Mouse (Mus musculus) lung, postnatal 36 days (tissue): ENCODE data around the gene Fibcd1.

Experiments
- DNase-seq: peaks from one replicate; pipeline ENCODE4 v3.0.0; 2022; ENCODE audit warnings: mixed read lengths

Gene Fibcd1

DNA sequence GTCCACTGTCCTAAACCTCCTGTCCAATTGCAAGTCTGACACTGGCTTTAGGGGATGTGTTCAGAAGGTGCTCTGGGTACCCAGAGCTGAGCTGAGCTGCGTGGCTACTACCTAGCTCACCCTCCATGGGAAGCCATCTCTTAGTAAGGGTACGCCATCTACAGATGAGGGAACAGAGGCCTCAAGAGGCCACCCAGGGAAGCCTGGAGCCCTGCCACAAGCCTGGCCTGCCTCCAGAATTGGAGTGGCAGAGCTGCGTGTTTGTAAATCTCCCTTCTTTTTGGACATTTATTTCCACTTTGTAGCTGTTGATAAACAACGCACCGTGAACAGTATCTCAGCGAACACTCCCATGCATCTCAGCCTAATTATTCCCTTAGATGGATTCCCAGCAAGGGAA is 11.4 kb upstream of the Fibcd1 start:
- peak; percentile 35 for DNase-seq

DNA sequence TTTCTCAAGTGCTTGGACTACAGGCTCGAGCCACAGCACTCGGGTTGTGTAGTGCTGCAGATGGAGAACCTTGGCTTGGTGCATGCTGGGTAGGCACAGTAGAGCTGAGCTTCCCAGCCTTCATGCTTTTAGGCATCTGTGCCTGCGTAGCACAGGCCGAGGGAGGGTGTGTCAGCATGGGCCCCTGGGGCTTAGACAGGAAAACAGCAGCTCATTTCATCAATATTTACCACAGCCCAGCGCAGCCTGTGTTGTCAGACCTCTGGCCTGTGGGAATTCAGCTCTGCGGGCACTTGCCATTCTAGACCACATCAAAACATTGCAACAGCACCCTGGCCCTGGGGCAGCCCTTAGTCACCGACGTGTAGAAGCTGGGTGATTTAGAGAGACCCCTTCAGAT is 10.2 kb upstream of the Fibcd1 start:
- peak; percentile 32 for DNase-seq

DNA sequence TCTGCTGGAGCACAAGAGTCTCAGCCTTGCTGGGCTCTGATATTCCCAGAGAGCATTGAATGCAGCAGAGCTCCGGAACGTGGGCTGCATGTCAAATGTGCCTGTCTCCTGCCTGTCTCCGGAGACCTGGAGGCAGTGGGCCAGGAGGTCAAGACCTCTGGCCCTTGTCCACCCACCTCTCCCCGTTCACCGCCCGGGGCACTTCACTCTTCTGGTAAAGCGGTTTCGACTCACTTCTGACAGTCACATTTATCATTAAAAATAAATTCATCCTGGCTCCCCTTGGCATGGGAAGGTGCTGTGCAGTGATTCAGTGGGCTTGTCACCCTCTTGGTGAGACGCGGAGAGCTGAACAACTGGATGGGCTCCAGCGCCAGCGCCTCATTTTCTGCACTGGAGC is 4.3 kb upstream of the Fibcd1 start:
- DNase-seq, result no peak

DNA sequence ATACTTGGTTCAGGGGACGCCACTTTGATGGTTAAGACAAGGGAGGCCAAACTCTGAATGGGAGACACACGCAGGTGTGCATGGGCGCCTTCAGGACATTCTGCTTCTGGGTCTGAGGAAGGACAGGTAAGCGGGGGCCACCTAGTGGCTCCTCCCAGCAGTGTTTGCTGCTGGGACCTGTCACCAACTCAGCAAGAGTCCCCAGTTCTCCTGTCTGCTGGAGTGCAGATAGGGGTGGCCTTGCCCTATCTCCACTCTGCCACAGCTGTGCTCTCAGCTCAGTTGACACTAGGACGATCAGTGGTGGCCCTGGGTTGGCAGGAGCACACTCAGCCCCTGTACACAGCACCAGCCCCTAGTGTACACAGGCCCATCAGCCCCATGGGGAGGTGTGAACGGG is 2.1 kb upstream of the Fibcd1 start:
- peak; percentile 52 for DNase-seq

DNA sequence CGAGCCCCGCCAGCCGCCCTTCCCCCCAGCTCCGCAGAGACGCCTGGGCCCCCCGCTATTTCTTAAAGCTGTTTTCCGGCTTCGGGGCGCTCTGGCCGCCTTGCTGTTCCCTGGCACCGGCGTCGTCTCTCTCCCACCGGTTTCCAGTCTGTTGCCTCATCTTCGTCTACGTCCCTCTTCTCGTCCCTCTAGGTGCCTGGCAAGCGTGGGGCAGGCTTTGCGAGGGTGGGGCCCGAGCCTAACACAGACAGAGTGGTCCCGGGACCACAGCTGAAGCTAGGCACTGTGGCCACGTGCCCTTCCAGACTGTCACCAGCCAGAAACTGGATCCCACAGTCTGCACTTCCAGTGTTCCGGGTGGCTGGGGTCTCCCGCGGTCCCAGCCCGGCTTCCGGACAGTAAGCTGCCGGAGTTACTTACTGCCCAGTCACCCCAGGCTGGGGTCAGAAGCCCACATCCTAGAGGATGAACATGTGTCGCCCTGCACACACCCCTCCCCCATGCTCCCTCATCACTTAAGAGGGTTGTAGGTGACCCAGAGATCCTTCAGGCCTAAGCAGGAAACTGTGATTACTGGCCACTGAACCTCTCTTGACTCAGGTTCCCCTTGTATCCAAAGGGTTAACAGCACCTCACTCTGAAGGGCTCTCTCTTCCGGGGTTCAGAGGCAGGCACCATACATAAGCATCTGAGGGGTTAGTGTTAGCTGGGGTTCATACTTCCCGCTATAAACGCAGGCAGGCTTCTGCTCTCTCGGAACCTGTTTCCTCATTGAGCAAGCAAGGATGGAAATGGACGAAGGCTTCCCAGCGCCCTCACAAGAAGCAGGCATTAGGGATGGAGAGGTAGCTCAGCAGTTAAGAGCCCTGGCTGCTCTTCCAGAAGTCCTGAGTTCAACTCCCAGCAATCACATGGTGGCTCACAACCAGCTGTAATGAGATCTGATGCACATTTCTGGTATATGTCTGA is 1.2 kb upstream of the Fibcd1 start:
- DNase-seq, result no peak

DNA sequence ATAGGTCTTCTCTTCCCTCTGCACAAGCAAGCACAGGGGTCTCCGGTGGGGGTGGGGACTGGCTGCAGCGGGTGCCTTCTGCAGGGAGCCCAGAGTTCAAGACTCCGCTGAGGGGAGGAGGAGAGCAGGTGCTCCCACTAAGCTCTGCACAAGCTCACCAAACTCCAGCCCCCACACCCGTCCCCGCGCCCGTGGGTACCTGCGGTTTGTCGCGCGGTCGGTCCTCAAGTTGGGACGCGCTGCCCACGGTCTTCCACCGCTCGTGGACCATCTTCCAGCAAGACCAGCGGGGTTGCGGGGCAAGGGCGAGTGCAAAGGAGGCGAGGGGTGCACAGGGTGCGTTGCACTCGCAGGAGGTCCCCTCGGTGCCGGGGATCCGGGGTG is 301 bp downstream of the Fibcd1 start:
- DNase-seq, result no peak

DNA sequence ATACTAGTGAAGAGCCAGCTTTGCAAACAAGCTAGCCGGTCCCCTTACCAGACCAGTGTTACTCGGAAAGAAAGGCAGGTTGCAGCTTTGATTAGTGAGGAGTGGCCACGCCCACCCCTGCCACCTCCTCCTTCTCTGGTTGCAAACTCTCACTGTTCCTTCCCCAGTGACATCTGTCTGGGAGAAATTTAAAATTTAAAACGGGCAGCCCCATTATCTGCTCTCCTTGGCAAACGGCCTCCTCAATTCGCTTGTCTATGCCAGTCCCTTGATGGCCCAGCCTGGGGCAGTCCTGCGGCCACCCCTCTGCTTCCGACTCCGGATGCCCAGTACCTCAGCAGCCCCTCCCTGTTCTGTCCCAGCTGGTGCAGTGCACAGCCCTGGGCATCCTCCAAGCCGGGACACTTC is 1.1 kb downstream of the Fibcd1 start:
- DNase-seq, result no peak

DNA sequence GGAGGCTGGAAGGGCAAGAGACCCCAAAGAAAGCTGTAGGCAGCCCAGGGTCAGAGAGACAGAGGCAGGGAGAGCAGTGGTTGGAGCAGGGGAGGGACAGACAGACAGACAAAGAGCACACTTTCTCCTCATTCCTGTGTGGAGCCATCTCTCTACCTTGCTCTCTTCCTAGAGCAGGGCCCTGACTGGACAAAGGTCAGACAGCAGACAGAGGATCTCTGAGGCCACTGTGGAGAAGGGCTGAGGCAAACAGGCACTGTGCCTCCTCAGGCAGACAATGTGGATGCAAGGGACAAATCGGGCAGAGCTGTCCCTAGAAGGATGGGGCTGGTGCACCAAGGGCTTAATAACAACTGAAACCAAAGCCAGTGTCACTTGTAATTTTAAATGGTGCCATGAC is 6.9 kb downstream of the Fibcd1 start:
- DNase-seq, result no peak

DNA sequence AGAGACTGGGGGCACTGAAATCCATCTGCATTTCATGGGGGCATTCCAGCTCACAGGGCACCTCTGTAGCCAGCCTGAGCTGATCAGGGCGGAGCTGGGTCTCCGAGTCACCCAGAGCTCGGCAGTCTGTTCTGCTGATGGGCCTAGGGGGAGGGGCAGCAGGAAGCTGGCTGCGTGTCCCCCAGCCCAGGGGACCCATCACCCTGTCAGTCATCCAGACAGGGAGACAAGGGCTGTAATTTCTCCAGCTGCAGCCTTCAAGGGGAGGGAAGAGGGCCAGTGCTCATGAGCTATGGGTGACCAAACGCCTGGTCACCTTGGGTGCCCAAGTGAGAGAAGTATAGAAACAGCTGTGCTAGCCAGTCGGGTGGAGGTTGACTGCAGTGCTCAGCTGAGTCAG is 8.8 kb downstream of the Fibcd1 start:
- no peak for DNase-seq

DNA sequence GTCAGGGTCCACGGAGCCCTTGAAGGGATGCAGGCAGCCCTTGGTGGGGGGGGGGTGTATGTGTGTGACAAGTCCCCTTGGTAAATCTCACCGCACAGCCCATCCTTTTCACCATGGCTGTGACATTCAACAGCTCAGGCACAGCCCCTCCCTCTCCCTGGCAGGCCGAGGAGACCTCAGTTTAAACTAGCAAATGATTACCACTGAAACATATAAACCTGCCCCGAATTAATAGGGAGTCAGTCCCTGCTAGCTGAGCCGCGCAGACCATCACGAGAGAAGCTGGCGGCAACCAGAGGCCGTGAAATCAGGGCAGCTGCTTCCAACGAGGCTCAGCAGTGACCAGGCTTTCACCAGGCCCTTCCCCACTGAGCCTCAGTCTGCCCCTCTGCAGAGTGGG is 9.7 kb downstream of the Fibcd1 start:
- DNase-seq, result no peak

DNA sequence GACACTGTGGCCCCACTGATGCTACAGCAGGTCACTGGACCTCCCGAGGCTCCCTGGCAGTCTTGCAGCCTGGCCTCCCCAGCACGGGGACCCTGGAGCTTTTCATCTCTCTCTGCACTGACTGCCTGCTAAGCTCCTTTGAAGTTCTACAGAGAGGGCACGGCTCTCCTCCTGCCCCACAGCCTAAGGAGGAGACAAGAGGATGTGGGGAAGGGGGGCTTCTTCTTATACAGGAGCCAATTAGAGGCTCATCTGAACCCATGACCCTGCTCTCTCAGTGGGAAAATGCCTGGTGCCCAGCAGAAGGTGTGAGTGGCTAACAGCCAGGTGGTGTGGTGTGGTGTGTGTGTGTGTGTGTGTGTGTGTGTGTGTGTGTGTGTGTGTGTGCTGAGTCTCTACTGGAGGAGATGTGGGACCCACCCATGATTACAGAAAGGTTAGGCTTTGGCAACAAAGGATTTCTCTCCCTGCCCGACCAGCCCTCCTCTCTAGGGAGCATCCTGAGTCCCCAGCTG is 17.4 kb downstream of the Fibcd1 start:
- no peak for DNase-seq

DNA sequence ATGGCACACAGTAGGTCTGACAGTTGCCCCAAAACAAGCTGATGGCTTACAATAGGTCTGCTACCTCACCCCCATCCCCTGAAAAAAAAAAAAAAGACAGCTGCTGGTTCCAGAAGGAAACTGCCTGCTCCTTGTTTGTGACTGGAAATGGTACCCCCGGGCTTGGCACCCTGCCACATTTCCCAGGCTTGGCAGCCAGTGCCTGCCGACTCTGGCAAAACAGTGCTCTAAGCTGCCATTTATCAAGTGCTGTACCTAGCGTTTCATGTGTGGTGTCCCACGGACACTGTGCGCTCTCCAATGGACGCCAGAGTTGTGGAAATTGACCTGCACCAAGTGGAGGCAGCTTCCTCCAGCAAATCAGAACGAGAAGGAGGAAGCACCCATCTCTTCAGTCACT is 17.9 kb downstream of the Fibcd1 start:
- DNase-seq, result peak; percentile 28

DNA sequence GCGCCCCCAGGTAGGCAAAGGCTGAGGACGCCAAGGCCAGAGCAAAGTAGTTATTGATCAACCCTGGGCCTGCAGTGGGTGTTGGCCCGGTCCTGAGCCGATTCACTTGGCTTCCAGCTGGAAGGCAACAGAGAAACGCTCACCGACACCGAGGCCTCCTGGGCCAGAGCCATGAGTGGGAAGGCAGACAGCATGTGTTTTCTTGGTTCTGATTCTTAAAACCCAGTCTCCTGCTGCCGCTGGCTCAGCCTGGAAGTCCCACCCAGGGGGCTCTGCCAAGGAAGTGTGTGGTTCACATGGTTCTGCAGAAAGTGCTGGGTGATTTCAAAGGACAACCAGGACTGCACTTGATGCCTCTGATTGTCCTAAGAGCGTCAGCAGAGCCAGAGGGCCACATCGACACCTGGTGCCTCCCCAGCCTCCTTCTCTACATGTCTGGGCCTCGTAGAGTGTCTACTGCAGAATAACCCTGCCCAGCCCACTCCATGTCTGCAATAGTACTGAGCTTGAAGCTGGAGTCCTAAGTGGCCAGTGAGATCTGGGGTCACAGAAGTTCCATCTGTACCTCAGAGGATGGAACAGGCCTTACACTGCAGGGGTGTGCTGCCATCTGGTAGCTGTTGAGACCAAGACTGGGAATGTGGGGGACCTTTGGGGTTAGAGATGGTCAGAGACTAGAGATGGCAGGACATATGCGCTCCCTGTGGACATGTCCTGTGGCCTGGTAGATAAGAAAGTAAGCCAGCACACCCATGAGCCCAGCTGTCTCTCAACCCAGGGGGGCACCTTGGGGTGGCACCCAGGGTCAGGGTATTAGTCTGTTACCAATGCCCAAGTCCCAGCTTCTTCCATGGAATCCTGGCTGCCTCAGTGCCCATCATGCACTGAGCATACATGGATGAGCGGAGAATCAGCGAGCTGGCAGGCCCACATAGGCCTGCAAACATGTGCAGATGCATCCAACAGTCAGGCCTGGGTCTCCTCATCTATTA is 19.4 kb downstream of the Fibcd1 start:
- DNase-seq, result no peak

DNA sequence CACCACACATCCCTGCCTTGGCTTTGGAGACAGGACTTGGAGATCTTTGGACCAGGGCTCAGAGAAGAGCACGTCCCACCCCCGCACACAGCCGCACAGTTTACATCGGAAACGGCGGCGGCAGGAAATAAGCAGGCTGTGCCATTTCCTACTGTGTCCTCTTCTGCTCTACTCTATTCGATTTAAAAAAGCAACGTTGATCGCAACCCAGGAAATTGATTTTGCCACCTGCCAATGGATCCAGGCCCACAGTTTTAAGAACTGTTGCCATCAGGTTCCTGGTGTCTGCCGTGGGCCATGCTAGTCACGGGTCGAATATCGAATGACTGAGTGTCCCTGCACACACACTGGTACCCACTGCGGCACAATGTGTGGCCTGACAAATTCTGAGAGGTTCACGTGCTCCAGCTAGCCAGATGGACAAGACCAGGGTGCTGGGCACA is 20.3 kb downstream of the Fibcd1 start:
- peak; percentile 24 for DNase-seq

DNA sequence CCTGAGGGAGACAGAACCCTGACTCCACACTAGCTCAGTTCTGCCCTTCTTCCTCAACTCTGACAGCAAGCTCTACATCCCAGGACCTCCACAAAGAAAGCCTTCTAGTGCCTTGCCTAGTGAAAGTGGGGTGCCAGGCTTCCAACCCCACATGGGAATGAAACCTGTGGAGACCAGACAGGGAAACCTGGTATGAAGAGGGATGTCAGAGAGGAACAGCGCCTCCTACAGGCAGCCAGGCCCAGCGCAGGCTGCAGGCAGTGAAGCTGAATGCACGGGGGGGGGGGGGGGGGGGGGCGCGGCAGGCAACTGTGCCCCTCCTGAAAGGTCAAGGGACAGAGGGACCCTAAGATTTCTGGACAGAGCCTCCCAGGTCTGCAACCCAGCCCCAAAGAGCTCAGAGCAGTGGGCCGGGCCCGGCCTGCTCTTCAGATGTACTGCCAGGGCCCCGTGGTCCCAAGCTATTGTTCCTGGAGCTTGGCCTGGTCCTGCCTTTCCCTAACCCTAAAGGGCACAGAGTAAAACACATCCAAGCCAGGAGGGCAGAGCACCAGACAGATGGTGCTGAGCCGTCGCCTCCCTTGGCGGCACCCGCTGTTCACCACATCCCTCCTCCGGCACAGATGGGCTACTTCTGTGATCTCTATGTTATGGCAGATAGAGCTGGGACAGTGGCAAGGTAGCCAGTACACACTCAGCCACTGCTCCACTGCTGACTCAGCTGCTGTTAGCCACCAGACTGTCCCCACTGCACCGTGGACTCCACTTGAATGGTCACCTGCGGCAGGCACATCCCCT is 21.7 kb downstream of the Fibcd1 start:
- peak; percentile 34 for DNase-seq

DNA sequence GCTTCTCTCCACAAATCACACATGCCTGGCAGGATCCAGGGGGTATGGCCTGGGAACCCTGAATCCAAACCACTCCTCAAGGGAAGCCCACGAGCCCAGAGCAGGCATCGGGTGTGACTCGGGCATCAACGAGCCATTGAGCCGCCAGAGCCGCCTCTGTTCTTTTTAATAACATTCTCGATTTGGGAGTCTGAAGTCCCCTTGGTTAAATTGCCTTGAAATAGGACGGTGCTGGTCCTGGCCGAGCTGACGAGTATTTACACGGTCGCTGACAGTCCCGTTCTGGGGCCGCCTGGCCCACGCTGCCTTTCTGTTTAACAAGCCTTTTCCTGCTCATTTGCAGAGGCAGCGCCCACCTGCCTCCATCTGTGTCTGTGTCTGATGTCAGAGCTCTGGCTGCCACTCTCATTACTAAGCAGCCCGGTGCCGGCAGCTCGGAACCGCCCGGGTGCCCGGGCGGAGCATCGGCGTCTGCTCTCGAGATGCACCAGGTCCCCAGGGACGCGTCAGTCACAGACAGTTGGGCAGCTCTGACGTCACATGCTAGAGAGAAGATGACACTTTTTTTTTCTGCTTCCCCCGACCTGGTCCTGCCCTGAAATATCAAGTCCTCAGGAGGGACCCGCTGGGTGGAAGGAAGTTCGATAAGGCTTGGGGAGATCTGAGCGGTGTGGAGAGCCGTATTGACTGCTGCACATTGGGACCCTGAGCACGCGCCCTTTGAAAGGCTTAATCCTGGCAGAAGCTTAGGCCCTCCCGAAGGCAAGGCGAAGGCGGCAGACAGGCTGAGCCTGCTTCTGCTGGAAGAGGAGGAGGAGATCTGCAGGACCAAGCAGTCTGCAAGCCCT is 23.1 kb downstream of the Fibcd1 start:
- DNase-seq, result peak; percentile 70

DNA sequence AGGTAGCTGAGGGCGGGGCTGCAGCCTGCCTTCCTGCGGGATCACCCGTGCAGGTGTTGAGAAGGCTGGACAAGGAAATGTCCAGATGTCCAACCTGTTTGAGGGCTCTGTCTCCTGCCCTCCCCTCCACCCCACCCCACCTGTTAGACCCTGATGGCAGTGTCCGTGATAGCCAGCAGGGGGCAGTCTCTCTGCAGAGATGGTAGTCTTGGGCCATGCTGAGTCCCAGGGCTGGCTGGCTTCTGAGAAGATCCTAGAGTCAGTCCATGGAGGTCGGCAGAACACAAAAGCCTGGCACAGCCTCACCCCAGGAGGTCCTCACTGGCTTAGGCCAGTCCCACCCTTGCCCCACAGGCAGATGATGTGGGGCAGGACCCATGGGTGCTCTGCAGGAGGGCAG is 30.4 kb downstream of the Fibcd1 start:
- peak; percentile 77 for DNase-seq

DNA sequence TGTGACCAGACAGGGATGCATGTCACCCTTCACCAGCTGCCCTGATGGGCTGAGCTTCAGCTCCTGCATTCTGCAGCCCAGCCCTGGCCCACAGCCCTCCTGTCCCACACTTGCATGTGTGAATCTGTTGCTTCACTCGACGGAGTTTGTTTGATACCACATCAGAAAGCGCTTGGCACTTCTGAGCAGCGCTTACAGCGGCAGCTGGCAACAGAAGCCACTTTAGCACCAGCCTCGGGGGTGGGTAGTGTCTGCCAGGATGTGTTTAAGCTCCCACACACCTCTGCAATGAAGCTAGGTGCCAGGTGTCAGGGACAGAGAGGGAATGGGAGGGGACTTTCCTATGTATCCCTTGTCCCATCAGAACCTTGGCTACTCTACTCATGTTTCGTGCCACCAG is 31.1 kb downstream of the Fibcd1 start:
- DNase-seq, result no peak

DNA sequence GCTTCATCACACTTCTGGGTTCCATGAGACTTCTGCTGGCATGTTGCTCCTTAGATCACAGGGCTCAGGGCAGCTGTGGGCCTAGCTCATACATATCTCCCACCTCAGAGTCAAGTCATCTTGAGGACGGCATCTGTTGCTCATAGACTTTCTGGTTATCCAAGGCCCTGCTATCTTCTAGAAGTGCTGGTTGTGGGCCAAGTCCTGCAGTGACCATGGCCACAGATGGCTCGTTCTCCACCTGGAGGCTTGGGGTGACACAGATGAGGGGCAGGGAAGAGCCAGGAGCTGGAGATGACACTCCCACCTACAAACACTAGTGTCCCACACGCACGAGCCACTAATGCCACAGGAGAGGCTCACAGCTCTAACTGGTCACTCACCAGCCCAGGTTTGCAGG is 32.2 kb downstream of the Fibcd1 start:
- DNase-seq, result no peak

DNA sequence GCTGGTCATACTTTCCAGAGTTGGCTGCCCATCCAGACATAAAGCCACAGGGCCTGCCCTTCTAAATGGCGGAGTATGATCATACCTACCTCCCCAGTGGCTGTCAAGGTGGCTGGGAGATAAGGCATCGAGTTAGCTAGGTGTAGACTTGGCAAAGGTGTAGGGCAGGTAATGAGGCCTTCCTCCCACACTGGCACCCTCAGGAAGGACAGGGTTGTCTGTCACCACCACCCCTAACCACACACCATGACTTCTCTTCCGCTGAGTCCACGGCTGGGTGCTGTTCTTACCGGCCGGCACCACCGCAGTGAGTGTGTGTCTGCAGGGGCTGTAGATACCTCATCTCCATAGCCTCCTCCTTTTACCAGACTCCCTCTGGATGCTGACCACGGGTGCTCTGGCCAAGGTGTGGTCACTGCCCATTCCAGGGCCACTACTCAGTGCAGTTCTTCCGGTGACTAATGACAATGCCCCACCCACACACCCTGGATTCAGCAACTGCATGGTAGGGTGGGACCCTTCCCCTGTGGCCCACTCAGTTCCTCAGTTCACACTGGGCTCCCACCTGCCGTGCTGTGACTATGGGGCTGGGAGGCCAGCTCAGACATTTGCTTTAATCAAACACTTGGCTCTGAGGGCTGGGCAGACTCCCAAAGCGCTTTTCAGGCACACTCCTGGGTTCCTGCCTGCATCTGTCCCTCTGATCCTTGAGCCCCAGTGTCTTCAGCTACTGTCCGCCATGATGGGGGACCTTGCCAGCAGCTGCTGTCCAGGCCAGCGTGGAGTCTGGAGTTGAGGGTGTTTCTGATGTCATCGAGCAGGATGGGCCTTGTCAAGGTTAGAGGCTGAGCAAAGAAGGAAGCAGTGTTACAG is 34.5 kb downstream of the Fibcd1 start:
- DNase-seq, result no peak
